Comparison of ENCODE assay signal across 22 mouse cellular contexts in the genomic region with DNA sequence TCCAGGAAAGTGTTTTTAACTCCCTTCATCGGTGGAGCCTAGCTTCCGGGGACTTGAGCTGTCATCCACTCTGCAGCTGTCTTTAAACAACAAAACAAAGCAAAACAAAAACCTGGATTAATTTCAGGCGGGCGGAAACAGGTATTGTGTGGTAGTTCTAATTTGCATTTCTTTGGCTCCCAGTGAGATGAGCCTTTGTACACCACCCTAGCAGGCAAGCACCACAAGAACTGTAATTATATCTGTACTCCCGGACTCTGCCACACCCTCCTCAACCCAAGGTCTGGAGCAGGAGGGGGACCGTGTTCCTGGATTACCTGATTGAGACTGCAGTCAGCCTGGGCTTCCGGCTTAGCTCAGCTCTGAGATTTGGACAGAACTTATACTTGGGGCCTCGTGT. TPM values are rescaled to one million over a fixed set of nuclear protein-coding genes. Genes with fewer than 3 reads are reported as not detected.
DNase-seq lines count a peak whose midpoint lies in the region; ATAC-seq lines count a peak whose summit lies in the region.
"Had no signal": no experiment of that assay in that cellular context is flagged by ENCODE, and none has a peak within 500 bp of the region (broad histone marks: within the 10 kb centered on the region; RNA-seq: fewer than 3 reads in every experiment).

No protein-coding gene starts in this region.

- H3K27me3 ChIP-seq in embryonic facial prominence, embryonic 14.5 days (replicated peaks; ENCODE audit: control insufficient read depth, insufficient read depth, low read length): 0 out of 2 replicates have a peak, but pooled peaks cover 3% of the 10 kb centered on the region
- peaks cover 79% of the 10 kb centered on the region for H3K27me3 ChIP-seq in embryonic facial prominence, embryonic 10.5 days (replicated peaks; ENCODE audit: low read depth, poor library complexity, severe bottlenecking)
- H3K27me3 ChIP-seq in neural tube, embryonic 15.5 days (replicated peaks): no peaks in the 10 kb centered on the region; the same call in 1 of the 2 replicates

- no peaks in the 10 kb centered on the region for H3K9me3 ChIP-seq in embryonic facial prominence, embryonic 14.5 days (ENCODE audit: control insufficient read depth, low read length)
- no peaks in the 10 kb centered on the region for H3K9me3 ChIP-seq in embryonic facial prominence, embryonic 10.5 days
- no peaks in the 10 kb centered on the region for H3K9me3 ChIP-seq in neural tube, embryonic 15.5 days (replicated peaks)
- H3K9me3 ChIP-seq: heart, embryonic 15.5 days had no signal

- no peaks in the 10 kb centered on the region for H3K36me3 ChIP-seq in embryonic facial prominence, embryonic 14.5 days (ENCODE audit: control insufficient read depth, insufficient read depth, low read length)
- H3K36me3 ChIP-seq in embryonic facial prominence, embryonic 10.5 days (replicated peaks): no peaks in the 10 kb centered on the region
- H3K36me3 ChIP-seq in neural tube, embryonic 15.5 days: no peaks in the 10 kb centered on the region
- H3K36me3 ChIP-seq: heart, embryonic 15.5 days had no signal

- no peak overlapping the region for H3K27ac ChIP-seq in embryonic facial prominence, embryonic 14.5 days (replicated peaks; ENCODE audit: low read depth, low read length)
- H3K27ac ChIP-seq in embryonic facial prominence, embryonic 10.5 days (replicated peaks): no peak overlapping the region
- 0 out of 2 replicates have a peak overlapping the region, but pooled peaks have one; percentile 33 for H3K27ac ChIP-seq in neural tube, embryonic 15.5 days (replicated peaks)
- H3K27ac ChIP-seq: gastrocnemius, adult 2 months; heart, adult 2 months; heart, embryonic 15.5 days; hindbrain, embryonic 14.5 days had no signal

- WGBS in embryonic facial prominence, embryonic 14.5 days: 48% methylated on average over 8 of the region's 8 CpGs
- WGBS in embryonic facial prominence, embryonic 10.5 days: 52% methylated on average over 8 of the region's 8 CpGs
- 36% methylated on average over 8 of the region's 8 CpGs for whole genome bisulfite sequencing in neural tube, embryonic 15.5 days

- ATAC-seq in embryonic facial prominence, embryonic 14.5 days (ENCODE audit: low read depth): peak; percentile 56
- no peak for ATAC-seq in neural tube, embryonic 15.5 days (ENCODE audit: low FRiP score)
- ATAC-seq: forebrain, postnatal 0 days had no signal

- no peak overlapping the region for H3K4me3 ChIP-seq in embryonic facial prominence, embryonic 14.5 days (ENCODE audit: low read depth, low read length)
- no peak overlapping the region for H3K4me3 ChIP-seq in embryonic facial prominence, embryonic 10.5 days
- H3K4me3 ChIP-seq in neural tube, embryonic 15.5 days (replicated peaks): no peak overlapping the region
- H3K4me3 ChIP-seq: gastrocnemius, adult 2 months; heart, adult 2 months; heart, embryonic 15.5 days had no signal

- peaks cover 8% of the 10 kb centered on the region for H3K4me1 ChIP-seq in embryonic facial prominence, embryonic 14.5 days (ENCODE audit: control insufficient read depth, insufficient read depth, low read length)
- H3K4me1 ChIP-seq in embryonic facial prominence, embryonic 10.5 days: peaks cover 47% of the 10 kb centered on the region
- H3K4me1 ChIP-seq in neural tube, embryonic 15.5 days: peaks cover 63% of the 10 kb centered on the region

- H3K4me2 ChIP-seq in embryonic facial prominence, embryonic 14.5 days (ENCODE audit: low read depth, low read length): no peak overlapping the region
- no peak overlapping the region for H3K4me2 ChIP-seq in neural tube, embryonic 15.5 days
- H3K4me2 ChIP-seq: heart, embryonic 11.5 days; heart, embryonic 15.5 days; hindbrain, embryonic 14.5 days had no signal

- peak; percentile 30 for DNase-seq in embryonic facial prominence, embryonic 14.5 days (ENCODE audit: low spot score)
- no peak for DNase-seq in embryonic facial prominence, embryonic 10.5 days (ENCODE audit: low spot score)
- DNase-seq in neural tube, embryonic 10.5 days (ENCODE audit: extremely low spot score, low spot score): no peak
- peak; percentile 91 for DNase-seq in R1 (ENCODE audit: low read depth, low spot score)
- DNase-seq in frontal cortex, postnatal 14 days (ENCODE audit: low spot score in 2 of 2): no peak
- no peak for DNase-seq in heart, adult 18-20 months
- DNase-seq: adrenal gland, adult 2 months; adrenal gland, postnatal 25 days; cerebellum, adult 2 months; forebrain, postnatal 0 days; gastrocnemius, adult 2 months; gastrocnemius, postnatal 25 days; heart, adult 2 months; heart, postnatal 14 days; kidney, adult 18-20 months had no signal

- no peak overlapping the region for H3K9ac ChIP-seq in embryonic facial prominence, embryonic 14.5 days (ENCODE audit: low read depth, low read length)
- H3K9ac ChIP-seq in neural tube, embryonic 15.5 days (replicated peaks): no peak overlapping the region
- H3K9ac ChIP-seq: forebrain, postnatal 0 days; heart, embryonic 15.5 days; hindbrain, embryonic 14.5 days had no signal

RNA-seq across cellular contexts. Expression of a gene that starts 14.5 kb away (rescaled TPM):
- 4.0 and 6.7 TPM in 2 replicates for polyA plus RNA-seq in embryonic facial prominence, embryonic 14.5 days (2014; fragmentation: Nextera tagmentation; extraction: Ambion mirVana)
- polyA plus RNA-seq in embryonic facial prominence, embryonic 10.5 days (2016; fragmentation: Nextera tagmentation; extraction: Ambion mirVana): 1.1 and 1.2 TPM in 2 replicates
- 11.9 and 15.5 TPM in 2 replicates for polyA plus RNA-seq in neural tube, embryonic 15.5 days (2015; fragmentation: Nextera tagmentation; extraction: Ambion mirVana)
- total RNA-seq in heart, adult 18-20 months (2021): 1 to 10 TPM; 2.1 to 2.4 TPM

RNA-seq across cellular contexts. Expression of a gene that starts 41.1 kb away (rescaled TPM):
- 0.08 TPM in 1 of 2 replicates, not detected in the other for polyA plus RNA-seq in embryonic facial prominence, embryonic 14.5 days (2014; fragmentation: Nextera tagmentation; extraction: Ambion mirVana)
- not detected in 2 replicates for polyA plus RNA-seq in embryonic facial prominence, embryonic 10.5 days (2016; fragmentation: Nextera tagmentation; extraction: Ambion mirVana)
- 0.06 TPM in 1 of 2 replicates, not detected in the other for polyA plus RNA-seq in neural tube, embryonic 15.5 days (2015; fragmentation: Nextera tagmentation; extraction: Ambion mirVana)
- not detected for total RNA-seq in heart, adult 18-20 months (2021)
- total RNA-seq: forebrain, postnatal 0 days; gastrocnemius, adult 2 months; gastrocnemius, postnatal 25 days; heart, postnatal 14 days; hematopoietic stem cell, adult 5-6 weeks; MEL had no signal
- polyA plus RNA-seq: embryonic facial prominence, embryonic 11.5 days; heart, adult 2 months; hindbrain, embryonic 14.5 days had no signal

Comparison
In these comparisons a context has a peak if more than half of its experiments do, and no peak if none do; other contexts are left out.
1. DNase-seq: peak in embryonic facial prominence, embryonic 14.5 days (single experiment) and R1 (single experiment); none in embryonic facial prominence, embryonic 10.5 days (single experiment), neural tube, embryonic 10.5 days (single experiment), frontal cortex, postnatal 14 days (0 of 2) and heart, adult 18-20 months (0 of 2).